Mouse (Mus musculus): ENCODE data around the gene Rnf145. TPM values are rescaled to one million over a fixed set of nuclear protein-coding genes. Genes with fewer than 3 reads are reported as not detected.

The Rnf145 gene
- total RNA-seq, 2 experiments from 2014 or later, result 13.5 to 14.1 TPM

Small RNA genes within 50 kb of the gene (microRNA-seq; reads per million reads assigned to microRNA genes)
- 0 reads per million in 2 experiments for gene Gm22121

Other genes with a start within 250 kb of the Rnf145 start
- not detected for gene Il12b, start 118.9 kb upstream of the Rnf145 start, total RNA-seq (2021)
- 10 to 100 TPM; 36.0 to 40.8 TPM for gene Ublcp1, start 48.5 kb upstream of the Rnf145 start, total RNA-seq (2021)
- 10 to 100 TPM in 1 of 2 experiments, 1 to 10 TPM in 1; 9.9 to 12.9 TPM for gene Ebf1, start 98.4 kb downstream of the Rnf145 start, total RNA-seq (2021)